Mouse (Mus musculus): ENCODE measurements at regions not wholly inside any gene's neighbourhood (a gene's known extent, or its start where the extent isn't known, plus 50 kb on each side); places are given as distances from the start of the nearest gene placed in this dataset.
A peak's percentile ranks its signal among the peaks of the same experiment; 100 is the strongest.

- DNase-seq = no peak
Measured at GRCm38 (mm10) chr8:5800594-5800993, 695.4 kb upstream of the Slc10a2 start.

GRCm38 (mm10) chr8:5756366-5756765 lies 651.2 kb upstream of the Slc10a2 start:
- DNase-seq = no peak

GRCm38 (mm10) chr8:5739503-5739902 lies 634.4 kb upstream of the Slc10a2 start:
- DNase-seq = peak; percentile 87

- no peak for DNase-seq
Measured at GRCm38 (mm10) chr8:5727416-5727815, 622.3 kb upstream of the Slc10a2 start.

GRCm38 (mm10) chr8:5687999-5688398 lies 582.8 kb upstream of the Slc10a2 start:
- no peak for DNase-seq

GRCm38 (mm10) chr8:5674971-5675370 lies 569.8 kb upstream of the Slc10a2 start:
- DNase-seq = no peak
